Mouse (Mus musculus) liver, postnatal 0 days (tissue): ENCODE measurements at regions not wholly inside any gene's neighbourhood (a gene's known extent, or its start where the extent isn't known, plus 50 kb on each side); places are given as distances from the start of the nearest gene placed in this dataset.

Source experiments
- CTCF ChIP-seq: sonication (generic); IDR thresholded peaks from 2 replicates; pipeline ENCODE4 v1.5.1; 2016; ENCODE audit warnings: antibody characterized with exemption, low read depth
- EP300 ChIP-seq: IDR thresholded peaks from 2 replicates; pipeline ENCODE4 v1.6.1; 2016; ENCODE audit warnings: antibody characterized with exemption, low read depth, mild to moderate bottlenecking

- no peak for TF ChIP-seq EP300
- TF ChIP-seq CTCF, result no peak
Measured at GRCm38 (mm10) chr2:63866524-63866923, 231.3 kb downstream of the Fign start.
